Mouse (Mus musculus): ENCODE results near the gene Tnrc6b.
"Not testable (repeated sequence)": the region's sequence is repeated elsewhere in the genome, so short reads cannot be mapped to it uniquely, and the experiment has no call there.

Gene Tnrc6b

DNA sequence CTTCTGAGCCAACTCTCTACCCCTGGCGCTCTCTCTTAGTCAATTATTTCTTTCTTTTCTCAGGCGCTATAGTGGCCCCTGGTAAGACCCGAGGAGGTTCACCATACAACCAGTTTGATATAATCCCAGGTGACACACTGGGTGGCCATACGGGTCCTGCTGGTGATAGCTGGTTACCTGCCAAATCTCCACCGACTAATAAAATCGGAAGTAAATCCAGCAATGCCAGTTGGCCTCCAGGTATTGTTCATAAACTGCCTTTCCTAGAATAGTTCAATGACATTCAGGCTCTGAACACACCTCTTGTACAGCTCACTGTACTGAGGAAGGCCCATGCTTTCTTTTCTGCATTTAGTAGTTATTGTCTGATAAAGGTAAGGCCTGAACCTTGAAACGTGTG is 205.5 kb downstream of the Tnrc6b start:
- DNase-seq (ENCODE audit: low spot score) = no peak

DNA sequence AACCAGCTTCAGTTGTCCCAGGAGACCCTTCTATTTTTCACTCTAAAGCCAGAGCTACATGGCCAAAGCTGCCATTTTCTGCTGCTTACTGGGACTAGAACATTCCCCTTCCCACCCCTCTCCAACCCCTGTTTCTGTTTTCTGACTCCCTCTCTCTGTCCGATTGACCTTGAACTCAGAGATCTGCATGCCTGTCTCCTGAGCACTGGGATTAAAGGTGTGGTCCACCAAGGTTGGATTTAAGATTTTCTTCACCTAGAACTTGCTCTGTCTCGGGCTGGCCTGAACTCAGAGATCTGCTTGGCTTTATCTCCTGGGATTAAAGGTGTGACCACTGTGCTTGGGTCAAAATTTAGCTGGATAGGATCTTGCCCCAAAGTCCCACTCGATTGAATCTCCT is 209.2 kb downstream of the Tnrc6b start:
- no peak for DNase-seq (ENCODE audit: low spot score)

DNA sequence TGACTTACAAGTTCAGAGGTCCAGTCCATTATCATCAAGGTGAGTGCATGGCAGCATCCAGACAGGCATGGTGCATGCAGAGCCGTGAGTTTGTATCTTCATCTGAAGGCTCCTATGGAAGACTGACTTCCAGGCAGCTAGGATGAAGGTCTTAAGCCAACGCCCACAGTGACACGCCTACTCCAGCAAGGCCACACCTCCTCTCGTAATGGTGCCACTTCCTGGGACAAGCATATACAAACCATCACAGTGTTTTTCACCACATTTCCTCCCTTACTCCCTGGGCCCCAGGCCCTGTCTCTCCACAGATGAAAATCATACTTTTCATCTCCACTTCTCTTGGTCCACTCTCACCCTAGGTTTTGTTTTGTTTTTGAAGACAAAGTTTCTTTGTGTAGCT is 210.7 kb downstream of the Tnrc6b start:
- DNase-seq (ENCODE audit: low spot score) = no peak

DNA sequence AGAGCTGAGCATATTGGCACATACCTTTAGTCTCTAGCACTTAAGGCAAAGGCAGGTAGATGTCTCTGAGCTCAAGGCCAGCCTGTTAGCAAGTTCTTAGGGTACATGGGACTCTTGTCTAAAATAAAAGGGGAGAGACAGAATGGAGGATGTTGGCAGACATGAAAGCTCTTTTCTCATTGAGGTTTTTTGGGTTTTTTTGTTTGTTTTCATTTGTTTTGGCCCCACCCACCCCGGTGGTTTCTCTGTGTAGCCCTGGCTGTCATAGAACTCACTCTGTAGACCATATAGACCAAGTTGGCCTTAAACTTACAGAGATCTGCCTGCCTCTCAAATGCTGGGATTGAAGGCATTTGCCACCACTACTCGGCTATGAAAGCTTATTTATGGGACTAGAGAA is 213.1 kb downstream of the Tnrc6b start:
- no peak for DNase-seq (ENCODE audit: low spot score)

DNA sequence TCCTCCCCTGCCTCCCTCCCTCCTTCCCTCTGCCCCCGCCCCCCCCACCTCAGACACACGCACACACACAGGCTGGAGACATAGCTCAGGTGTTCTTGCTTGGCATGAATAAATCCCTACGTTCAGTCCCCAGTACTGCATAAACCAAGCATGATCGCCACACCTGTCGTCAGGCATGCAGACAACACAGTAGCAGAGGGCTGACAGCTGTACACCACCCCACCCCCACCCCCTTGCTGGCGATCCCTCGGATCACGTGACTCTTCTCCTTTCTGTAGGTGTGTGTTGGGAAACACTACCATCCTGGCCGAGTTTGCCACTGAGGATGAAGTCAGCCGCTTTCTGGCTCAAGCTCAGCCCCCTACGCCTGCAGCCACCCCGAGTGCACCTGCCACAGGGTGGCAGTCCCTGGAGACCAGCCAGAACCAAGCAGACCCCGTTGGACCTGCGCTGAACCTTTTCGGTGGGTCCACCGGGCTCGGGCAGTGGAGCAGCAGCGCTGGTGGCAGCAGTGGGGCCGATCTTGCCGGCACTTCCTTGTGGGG is 217.8 kb downstream of the Tnrc6b start:
- DNase-seq (ENCODE audit: low spot score) = no peak

DNA sequence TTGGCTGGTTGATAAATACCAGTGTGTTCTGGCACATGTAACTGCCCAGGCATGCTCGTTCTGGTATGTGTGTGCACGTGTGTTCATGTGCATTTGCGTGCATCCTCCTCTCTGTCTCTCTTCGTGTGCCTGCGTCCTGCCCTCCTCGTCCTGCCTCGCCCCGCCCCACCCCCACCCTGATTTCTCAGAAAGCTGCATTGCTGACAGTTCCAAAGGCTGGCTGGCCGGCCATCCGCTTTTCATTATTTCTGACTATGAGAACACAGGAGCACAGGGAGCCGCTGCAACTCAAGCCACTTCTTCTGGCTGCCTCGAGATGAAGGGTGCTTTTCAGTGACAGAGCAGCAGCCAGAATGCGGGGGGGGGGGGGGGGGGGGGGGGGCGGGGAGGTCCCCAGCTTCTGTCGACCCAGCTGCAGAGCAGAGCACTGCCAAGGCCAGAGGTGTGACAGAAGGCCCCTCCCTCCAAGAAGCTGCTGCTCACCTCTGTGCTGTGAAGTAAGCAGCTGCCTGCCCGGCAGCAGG is 219.0 kb downstream of the Tnrc6b start:
- no peak for DNase-seq (ENCODE audit: low spot score)

DNA sequence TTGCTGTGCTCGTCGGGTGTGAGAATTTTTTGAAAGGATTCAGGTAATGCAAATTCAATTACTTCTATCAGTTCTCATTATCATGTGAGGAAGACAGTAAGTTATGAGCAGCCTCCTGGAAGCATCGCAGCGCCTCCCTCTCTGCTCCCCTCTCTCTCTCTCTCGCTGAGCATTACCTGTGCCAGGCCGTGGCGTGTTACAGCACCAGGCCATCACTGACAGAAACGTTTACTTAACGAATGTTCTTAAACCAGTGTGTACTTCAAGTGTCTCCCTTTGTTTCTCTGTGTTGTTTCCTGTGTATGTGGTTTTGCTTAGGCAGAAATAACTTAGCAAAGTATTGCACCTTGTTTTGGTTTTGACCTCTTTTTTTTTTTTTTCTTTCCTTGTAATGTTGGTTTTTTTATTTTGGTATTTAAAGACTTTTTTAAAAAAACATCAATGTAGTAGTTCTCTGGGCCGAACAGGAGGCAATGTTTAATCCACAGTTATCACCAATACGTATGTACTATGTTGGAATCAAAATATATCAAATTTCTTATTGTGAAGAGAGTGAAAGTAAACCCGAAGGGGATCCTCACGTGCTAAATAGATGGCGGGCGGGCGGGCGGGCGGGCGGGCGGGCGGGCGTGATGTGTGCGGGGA is 219.7 kb downstream of the Tnrc6b start:
- not testable (repeated sequence) for DNase-seq (ENCODE audit: low spot score)

DNA sequence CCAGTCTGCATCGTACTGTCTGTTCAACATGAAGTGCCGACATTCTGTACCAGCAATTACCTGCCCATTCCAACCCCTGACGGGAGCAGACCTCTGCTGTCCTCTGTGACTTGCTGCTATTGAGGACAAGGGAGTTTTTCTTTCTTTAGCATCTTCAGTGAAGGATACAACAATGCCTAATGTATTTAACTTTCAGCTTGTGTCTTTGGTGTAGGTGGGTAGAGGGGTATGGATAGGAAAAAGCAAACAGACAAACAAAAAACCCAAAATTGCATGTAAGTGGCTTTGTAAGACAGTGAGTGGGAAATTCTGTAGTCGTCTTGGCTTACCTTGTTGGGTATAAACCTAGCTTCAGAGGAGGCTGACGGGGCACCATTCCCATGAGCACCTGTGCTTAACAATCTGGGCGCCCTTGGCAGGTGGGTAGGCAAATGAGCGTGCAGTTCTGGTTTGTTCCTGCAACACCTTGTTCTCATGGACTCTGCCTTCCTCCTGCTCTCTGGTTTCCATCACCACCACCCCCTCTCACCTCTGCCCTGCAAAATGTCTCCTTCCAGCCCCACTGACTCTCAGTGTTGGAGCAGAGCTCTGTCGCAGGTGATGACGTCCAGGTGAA is 220.3 kb downstream of the Tnrc6b start:
- DNase-seq (ENCODE audit: low spot score) = no peak

DNA sequence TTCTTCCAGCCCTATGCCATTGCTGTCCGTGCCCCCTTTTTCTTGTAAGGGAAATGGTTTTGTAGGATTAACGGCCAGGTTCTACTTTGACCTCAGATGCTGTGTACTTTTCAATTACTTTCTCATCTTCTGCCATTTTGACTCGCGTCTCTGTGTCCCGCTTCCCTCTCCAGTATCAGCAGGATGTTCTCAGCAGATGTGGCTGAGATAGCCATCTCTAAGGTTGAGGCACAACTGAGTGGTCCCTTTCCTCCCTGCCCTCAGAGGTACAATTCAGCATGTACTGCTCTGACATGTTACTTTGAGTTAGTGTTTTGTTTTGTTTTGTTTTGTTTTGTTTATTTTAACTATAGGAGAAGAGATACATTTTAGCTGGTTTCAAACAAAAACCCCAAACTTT is 223.7 kb downstream of the Tnrc6b start:
- no peak for DNase-seq (ENCODE audit: low spot score)

DNA sequence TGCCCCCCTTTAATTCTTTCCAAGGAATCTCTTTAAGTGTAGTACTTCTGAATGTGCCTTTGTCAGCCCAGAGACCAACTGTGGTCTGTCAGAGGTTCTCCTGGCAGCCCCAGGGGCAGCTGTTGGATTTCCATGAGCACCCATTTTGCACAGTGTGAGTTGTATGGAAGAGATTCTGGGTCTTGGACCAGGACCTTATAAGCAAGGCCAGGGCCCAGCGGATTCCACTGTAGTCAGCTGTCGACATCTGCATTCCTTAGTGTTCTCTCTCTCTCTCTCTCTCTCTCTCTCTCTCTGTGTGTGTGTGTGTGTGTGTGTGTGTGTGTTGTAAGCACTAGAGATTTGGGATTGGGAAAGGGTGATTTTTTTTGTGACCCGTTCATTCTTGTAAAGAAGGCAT is 225.6 kb downstream of the Tnrc6b start:
- no peak for DNase-seq (ENCODE audit: low spot score)

DNA sequence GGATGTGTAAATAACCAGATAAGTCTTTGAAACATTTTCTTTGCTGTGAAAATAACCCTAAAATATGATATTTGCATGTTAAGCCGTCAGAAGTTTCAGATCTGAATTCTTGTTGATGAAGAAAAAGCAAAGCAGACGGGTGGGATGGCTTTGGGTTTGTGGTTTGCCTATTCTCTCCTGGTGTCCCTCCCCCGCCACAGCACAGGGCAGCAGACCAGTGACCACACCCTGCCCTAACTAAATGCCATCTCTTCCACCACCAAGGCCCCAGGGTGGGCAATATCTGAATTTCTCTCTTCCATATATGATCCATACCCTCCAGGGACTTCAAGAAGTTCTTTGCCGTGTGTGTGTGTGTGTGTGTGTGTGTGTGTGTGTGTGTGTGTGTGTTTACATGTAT is 227.5 kb downstream of the Tnrc6b start:
- DNase-seq (ENCODE audit: low spot score) = no peak

DNA sequence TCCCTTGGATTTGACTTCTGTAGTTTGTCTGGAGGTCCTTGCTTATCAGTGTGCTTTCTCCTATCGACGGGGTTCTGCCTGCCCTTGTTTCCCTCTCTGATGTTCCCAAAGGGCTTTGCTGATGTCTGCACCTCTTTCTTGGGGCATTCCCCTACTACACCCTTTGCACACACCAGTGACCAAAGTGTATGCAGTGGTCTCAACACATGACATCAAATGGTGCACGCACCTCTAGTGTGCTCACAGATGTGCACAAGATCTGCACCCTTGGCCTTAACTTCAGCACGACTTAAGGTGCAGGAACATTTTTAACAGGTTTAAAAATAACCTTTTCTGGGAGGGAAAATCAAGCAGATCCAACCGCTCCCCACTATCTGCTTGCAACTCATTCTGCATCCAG is 228.3 kb downstream of the Tnrc6b start:
- no peak for DNase-seq (ENCODE audit: low spot score)

DNA sequence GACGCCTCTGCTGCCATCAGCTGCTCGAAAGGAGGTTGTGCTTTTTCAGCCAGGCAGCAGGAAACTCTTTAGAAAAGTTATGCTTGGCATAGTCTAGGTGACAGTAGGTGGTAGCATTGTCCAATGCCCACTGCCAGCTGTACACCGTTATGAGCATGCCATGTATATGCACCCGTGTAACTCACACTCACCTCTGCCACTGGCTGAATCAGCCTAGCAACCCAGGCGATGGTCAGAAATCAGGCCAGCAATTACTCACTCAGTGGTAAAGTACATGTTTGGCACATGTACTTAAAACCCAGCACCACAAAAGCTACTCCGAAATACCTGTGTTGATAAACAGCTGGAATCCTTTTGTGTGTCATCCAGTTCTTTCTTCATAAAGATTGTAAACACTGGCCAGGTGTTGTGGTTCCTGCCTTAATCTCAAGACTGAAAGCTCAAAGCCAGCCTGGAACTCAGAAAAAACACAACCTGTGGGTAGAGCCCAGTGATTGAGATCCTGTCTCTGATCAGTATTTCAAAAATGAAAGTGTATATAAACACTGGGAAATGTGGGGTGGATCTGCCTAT is 230.4 kb downstream of the Tnrc6b start:
- no peak for DNase-seq (ENCODE audit: low spot score)

DNA sequence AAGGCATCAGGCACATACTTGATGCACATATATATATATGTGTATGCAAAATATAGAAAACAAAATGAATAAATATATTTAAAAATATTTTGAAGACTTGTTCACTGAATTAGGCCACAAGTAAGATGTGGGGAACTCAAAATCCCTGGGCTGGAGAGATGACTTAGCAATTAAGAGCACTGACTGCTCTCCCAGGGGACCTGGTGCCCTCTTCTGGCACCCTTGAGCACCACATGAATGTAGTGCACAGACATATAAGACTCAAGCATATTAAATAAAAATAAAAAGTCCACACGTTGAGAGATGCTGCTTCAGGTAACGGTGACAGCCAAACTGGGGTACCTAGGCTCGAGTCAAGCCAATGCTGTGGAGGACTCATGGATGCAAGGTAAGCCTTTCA is 234.7 kb downstream of the Tnrc6b start:
- no peak for DNase-seq (ENCODE audit: low spot score)

DNA sequence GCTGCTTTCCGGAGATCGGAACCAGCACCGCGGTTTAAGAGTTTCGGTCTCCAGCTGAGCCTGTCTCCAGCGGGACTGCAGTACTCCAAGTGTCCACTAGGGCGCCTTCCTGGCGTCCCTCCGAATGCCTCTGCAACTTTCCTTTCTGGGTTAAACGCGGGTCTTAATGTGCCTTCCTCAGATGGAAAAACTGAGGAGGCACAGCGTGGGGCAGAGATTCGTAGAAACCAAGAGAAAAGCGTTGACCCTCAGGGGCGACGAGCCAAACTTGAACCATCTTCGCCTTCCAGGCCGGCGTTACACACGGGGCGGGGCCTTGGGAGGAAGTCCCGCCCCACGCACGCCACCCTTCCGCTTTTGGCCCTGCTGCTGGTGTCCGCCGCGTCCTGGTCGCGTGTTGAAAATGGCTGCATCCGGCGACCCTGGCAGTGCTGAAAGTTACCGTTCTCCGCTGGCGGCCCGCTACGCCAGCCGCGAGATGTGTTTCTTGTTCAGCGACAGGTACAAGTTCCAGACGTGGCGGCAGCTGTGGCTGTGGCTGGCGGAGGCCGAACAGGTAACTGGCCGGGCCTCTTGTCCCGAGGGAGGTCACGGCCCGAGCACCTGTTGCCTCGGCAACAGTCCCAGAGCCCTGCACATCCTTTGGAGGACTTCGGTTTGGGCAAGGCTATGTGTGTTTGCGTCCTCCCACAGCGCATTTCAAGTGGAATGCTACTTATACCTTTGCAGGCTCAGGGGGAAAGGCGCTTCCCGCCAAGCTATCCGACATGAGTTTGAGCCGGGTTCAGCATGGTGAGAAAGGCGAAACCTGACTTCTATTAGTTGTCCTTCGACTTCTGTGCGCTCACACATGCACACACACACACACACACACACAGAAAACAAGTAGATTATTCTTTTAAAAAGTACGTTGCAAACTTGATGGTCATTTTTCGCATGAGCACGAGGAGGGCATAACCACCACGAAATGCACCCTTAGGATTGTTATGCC is 237.3 kb downstream of the Tnrc6b start, which contains the start of gene Adsl:
Gene Adsl, plus strand, starts transcription at position 346 of the 991 bp plus-strand sequence.
- DNase-seq (ENCODE audit: low spot score) = peak; percentile 73

DNA sequence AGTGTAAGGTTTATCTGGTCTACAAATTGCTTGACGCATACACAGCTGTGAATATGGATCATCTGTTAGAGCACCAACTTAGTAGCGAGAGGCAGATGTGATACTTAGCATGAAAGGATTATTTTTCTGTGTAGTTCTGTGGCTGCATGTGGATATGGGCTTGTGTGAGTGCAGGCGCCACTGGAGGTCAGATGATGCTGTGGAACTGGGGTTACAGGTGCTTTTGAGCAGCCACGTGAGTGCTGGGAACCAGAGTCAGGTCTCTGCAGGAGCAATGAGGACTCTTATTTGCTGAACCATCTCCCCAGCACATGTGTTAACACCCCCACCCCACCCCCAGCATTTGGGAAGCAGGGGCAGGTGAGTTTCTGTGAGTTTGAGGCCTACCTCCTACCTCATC is 238.3 kb downstream of the Tnrc6b start:
- DNase-seq (ENCODE audit: low spot score) = no peak

DNA sequence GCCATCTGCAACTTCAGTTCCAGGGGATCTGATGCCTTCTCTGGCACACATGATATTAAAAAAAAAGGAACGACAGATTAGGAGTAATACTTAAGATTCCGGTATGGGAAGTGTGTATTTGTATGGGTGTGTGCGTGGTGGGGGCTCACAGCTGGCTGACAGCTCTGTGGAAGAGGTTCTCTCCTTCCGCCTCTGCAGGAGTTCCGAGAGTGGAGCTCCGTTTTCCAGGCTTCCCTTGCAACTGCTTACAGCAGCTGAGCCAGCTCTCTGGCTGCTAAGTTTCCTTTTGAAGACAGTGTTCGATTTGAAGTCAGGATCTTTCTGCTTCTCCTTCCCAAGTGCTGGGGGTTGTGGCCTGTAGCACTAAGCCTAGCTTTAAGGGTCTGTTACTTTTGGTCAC is 238.9 kb downstream of the Tnrc6b start:
- DNase-seq (ENCODE audit: low spot score) = no peak

DNA sequence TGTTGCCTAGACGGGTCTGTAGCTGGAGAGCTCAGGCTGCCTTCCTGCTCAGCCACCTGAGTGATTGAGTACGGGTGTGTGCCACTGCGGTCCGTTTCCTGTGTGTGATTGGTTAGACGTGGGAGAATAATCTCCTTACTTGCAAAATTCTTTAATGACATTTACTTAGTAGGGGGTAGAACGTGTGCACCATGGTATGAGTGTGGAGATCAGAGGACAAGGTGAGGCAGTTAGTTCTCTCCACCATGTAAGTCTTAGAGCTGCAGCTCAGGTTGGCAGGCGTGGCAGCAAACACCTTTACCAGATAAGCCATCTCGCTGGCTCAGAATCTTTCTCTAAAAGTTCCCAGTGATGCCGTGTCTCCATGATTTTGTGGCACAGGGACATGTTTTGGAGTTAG is 242.9 kb downstream of the Tnrc6b start:
- DNase-seq (ENCODE audit: low spot score) = no peak

DNA sequence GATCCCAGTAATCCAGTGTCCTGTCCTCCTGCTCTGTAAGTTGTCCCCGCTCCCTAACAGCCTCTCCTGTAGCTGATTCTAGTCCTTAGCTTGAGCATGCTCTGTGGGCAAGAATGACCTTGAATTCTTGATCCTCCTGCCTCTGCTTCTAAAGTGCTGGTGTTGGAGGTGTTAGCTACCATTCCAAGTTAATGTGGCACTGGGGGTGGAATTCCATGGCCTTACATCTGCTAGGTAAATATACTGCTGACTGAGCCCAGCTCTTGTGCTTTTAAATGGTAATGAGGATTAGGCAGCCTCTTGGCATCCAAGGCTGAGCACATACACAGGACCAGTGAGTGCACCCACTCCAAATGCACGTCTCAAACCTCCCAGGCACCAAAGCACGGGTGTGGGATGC is 243.7 kb downstream of the Tnrc6b start:
- no peak for DNase-seq (ENCODE audit: low spot score)

DNA sequence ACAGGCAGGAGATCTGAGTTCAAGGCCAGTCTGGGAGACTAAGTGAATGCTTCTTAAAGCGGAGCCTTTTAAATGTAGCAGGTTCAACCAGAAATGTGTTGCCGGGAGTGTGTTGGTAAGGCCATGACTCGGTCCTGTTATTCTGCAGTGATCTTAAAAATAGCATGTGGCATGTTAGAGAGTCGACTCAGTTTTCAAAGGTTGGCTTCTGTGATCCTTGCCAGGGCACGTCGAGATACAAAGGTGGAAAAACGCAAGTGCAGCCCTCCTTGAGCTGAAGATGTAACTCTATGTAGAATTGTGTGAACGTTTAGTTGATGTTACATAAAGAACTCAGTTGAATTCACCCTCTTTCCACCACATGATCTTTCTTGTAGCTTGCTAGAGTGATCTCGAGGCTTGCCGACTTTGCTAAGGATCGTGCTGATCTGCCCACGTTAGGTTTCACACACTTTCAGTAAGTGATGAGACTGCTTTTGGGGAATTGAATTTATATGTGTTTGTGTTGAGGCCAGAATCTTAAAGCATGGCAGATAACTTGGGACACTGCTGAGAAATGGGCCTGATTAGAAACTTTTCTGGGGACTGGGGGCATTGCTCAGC is 244.8 kb downstream of the Tnrc6b start:
- DNase-seq (ENCODE audit: low spot score) = no peak

DNA sequence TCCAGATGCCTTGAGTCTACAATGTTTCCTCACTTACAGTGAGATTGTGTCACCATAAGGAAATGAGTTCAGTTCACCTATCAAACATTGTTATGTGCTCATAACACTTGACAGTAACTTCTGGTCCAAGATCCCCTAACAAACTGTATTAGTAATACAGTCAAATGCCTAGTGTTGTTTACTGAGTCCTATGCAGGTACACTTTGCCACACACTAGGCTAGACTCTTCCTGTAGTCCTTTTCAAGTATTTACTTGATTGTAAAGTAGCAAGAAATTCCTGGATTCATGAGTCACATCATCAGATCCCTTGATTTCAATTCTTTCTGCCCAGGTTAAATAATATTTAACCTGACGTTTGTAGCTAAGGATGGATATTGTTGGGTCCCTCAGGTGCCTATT is 258.3 kb downstream of the Tnrc6b start:
- no peak for DNase-seq (ENCODE audit: low spot score)

DNA sequence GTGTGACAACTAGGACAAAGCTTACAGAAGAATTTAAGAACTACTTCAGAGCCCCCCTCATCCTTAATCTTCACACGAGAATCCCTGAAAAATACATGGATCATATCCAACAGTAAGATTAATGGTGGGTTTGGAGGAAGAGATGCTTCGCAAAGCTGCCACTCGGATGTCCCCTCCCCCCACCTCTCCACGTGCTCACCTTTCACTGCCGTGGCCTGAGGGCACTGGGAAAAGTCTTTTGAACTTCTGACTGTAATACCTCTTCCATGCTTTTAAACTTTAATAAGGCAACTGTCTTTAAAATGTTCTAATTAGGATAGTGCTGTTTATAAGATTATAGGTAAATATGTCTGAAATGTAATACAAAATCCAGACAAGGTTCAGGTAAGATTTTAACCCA is 263.2 kb downstream of the Tnrc6b start:
- DNase-seq (ENCODE audit: low spot score) = no peak

Measured in ovary, postnatal 10 days (tissue).